Mouse (Mus musculus) stomach, postnatal 0 days (tissue): ENCODE data around the gene Tspan15. TPM values are rescaled to one million over a fixed set of nuclear protein-coding genes. Genes with fewer than 3 reads are reported as not detected.

Experiments used
- ATAC-seq: fragments of 200-750 bp; cut with Nextera tagmentation; 2 replicates; pipeline ENCODE4 v1.8.0; 2017; ENCODE audit not compliant: low FRiP score, low TSS enrichment
- DNase-seq: peaks from one replicate; pipeline ENCODE4 v3.0.0-alpha.2; 2016; ENCODE audit warnings: low spot score
- H3K27ac ChIP-seq: fragments of 300-500 bp; sonication (generic); replicated peaks from 2 replicates; pipeline ENCODE4 v1.5.1; 2014; ENCODE audit warnings: mild to moderate bottlenecking, control low read depth
- H3K27me3 ChIP-seq: fragments of 300-500 bp; sonication (generic); 2 replicates; pipeline ENCODE4 v1.6.1; 2014; ENCODE audit warnings: low read length; ENCODE audit not compliant: control insufficient read depth, insufficient read depth
- H3K36me3 ChIP-seq: fragments of 300-500 bp; sonication (generic); 2 replicates; pipeline ENCODE4 v1.6.1; 2014; ENCODE audit warnings: low read length, mixed read lengths; ENCODE audit not compliant: control insufficient read depth, insufficient read depth
- H3K4me1 ChIP-seq: fragments of 300-500 bp; sonication (generic); replicated peaks from 2 replicates; pipeline ENCODE4 v1.6.1; 2014; ENCODE audit warnings: antibody characterized with exemption; ENCODE audit not compliant: control insufficient read depth, insufficient read depth
- H3K4me2 ChIP-seq: fragments of 300-500 bp; sonication (generic); replicated peaks from 2 replicates; pipeline ENCODE4 v1.6.1; 2014; ENCODE audit warnings: low read depth, mild to moderate bottlenecking, control low read depth, moderate library complexity
- H3K4me3 ChIP-seq: fragments of 300-500 bp; sonication (generic); 2 replicates; pipeline ENCODE4 v1.5.1; 2014; ENCODE audit warnings: low read depth, low read length, control low read depth
- H3K9ac ChIP-seq: fragments of 300-500 bp; sonication (generic); 2 replicates; pipeline ENCODE4 v1.6.1; 2014; ENCODE audit warnings: mild to moderate bottlenecking, low read length, control low read depth, mixed read lengths
- H3K9me3 ChIP-seq: fragments of 300-500 bp; sonication (generic); 2 replicates; pipeline ENCODE4 v1.6.1; 2016; ENCODE audit warnings: low read length; ENCODE audit not compliant: control insufficient read depth
- CTCF ChIP-seq: IDR thresholded peaks from 2 replicates; pipeline ENCODE4 v1.5.1; 2016; ENCODE audit warnings: antibody characterized with exemption, low read depth, mild to moderate bottlenecking, moderate library complexity
- EP300 ChIP-seq: optimal IDR thresholded peaks from 2 replicates; pipeline ENCODE3; 2016; ENCODE audit warnings: antibody characterized with exemption
- whole genome bisulfite sequencing: fragments of 180-500 bp; shearing (Covaris S2); extraction: QIAGEN DNeasy Blood & Tissue Kit; methylation state at CpG from one replicate; pipeline ENCODE4 v1.1.7; 2014; 5-methylcytosine and 5-hydroxymethylcytosine counted together
- polyA plus RNA-seq: library from polyadenylated mRNA; unstranded; fragments of >200 nt; fragmentation: Nextera tagmentation; extraction: Ambion mirVana; gene quantifications from 2 replicates; pipeline ENCODE4 v1.2.1, GENCODE M21; 2015

Gene Tspan15
- polyA plus RNA-seq, 1 experiment from 2014 or later, result 97.4 TPM

DNA sequence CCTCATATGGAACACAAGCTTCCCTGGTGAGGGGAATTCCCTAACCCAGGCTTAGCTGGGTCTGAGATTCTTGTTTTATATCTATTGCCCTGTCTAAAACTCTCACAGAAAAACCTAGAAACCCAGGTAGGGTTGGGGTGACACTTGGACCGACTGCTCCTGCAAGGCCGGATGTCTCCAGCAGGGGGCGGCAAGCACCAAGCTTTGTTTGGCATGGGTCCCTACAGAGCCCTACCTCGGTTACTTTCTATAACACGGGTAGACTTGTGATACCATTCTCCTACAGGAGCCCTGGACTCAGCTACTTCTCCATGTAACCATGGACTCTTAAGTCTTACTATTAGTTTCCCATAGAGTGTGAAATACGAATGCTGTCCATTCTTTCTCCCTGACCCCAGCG is 44.2 kb downstream of the Tspan15 start:
- H3K36me3 ChIP-seq, result no peaks in the 10 kb centered on the region; the same call in 1 of the 2 replicates
- no peak overlapping the region for H3K4me2 ChIP-seq
- WGBS, result 21% methylated on average over 7 of the region's 7 CpGs
- ATAC-seq (peak; percentile 33), DNase-seq (peak; percentile 89)
- H3K4me1 ChIP-seq, result no peaks in the 10 kb centered on the region
- no peak overlapping the region for H3K27ac ChIP-seq
- no peaks in the 10 kb centered on the region for H3K27me3 ChIP-seq
- TF ChIP-seq EP300 (no peak), CTCF (peak; percentile 96)
- no peaks in the 10 kb centered on the region for H3K9me3 ChIP-seq
- H3K9ac ChIP-seq, result no peak overlapping the region
- H3K4me3 ChIP-seq, result no peak overlapping the region

DNA sequence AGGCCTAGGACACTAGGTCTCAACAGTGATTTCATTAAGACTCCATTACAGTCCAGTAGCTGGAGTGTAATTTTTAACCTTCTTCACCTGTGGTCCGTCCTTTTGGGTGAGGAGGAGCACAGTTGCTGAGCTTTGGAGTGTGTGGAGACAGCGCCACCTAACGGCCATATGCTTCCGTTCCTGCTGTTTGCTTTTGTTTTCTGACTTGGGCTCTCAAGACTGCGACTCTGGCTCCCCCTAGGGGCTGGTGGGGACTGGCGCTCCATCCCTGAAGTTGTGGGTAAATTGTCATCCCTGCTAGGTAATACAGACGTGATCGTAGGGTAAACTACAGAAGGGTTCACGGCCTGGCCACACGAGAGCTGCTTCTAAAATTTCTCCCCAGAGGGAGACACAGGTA is 48.0 kb downstream of the Tspan15 start:
- peak; percentile 96 for DNase-seq
- 2% methylated on average over 10 of the region's 10 CpGs for WGBS
- Histone ChIP-seq H3K4me2 (no peak overlapping the region), H3K27me3 (no peaks in the 10 kb centered on the region), H3K27ac (no peak overlapping the region), H3K9me3 (no peaks in the 10 kb centered on the region), H3K4me1 (no peaks in the 10 kb centered on the region), H3K36me3 (no peaks in the 10 kb centered on the region), H3K4me3 (no peak overlapping the region), H3K9ac (no peak overlapping the region)
- ATAC-seq, result peak; percentile 71
- TF ChIP-seq EP300 (no peak), CTCF (peak; percentile 100)

DNA sequence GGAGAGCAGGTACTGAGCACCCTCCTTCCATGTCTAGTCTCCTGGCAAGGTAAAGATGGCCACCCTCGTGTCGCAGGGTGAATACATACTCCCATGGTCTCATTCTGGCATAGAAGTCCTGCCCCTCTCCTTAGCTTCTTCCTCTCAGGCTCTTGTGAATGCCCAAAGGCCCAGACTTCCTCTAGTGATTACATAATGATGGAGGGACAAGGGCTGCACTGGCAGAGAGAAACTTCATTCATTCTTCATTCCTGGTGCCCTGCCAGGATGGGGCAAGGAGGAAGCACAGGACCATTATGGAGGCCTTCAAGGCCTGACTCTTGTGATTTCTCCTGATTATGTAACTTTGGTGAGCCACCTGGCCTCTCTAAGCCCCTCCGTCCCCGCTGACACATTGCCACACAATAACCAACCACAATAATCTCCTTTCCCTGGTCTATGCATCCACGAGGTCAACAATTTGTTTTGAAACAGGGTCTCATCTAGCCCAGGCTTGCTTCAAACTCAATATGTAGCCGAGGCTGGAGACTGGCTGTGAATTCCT is 48.5 kb downstream of the Tspan15 start:
- TF ChIP-seq EP300 (no peak), CTCF (no peak)
- no peak overlapping the region for H3K27ac ChIP-seq
- H3K27me3 ChIP-seq, result no peaks in the 10 kb centered on the region
- no peak overlapping the region for H3K9ac ChIP-seq
- H3K4me2 ChIP-seq, result no peak overlapping the region
- no peak overlapping the region for H3K4me3 ChIP-seq
- no peak for DNase-seq
- H3K9me3 ChIP-seq, result no peaks in the 10 kb centered on the region
- 65% methylated on average over 6 of the region's 6 CpGs for WGBS
- ATAC-seq, result peak; percentile 2; the same call in 1 of the 2 replicates
- no peaks in the 10 kb centered on the region for H3K4me1 ChIP-seq
- no peaks in the 10 kb centered on the region for H3K36me3 ChIP-seq

DNA sequence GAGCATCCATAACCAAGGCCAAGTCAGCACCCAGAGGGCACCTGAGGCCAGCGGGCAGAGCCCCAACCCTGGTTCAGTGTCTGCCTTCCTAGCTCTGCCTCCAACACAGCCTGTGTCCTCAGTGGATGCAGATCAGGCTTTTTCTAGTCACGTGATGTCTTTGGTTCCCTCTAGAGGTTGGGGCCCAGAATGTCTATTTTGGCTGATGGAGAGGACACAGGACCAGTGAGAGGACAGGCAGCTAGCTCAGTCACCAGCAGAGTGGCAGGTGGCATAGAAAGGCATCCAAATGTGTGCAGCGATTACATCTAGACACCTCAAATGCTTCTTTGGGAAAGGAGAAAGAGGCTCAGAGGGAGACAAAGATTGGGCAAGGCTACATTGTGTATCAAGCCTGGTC is 49.4 kb downstream of the Tspan15 start:
- no peak overlapping the region for H3K9ac ChIP-seq
- H3K27me3 ChIP-seq, result no peaks in the 10 kb centered on the region
- H3K36me3 ChIP-seq, result no peaks in the 10 kb centered on the region
- H3K27ac ChIP-seq, result no peak overlapping the region
- no peak overlapping the region for H3K4me2 ChIP-seq
- H3K9me3 ChIP-seq, result no peaks in the 10 kb centered on the region
- TF ChIP-seq CTCF (peak; percentile 31), EP300 (no peak)
- no peak overlapping the region for H3K4me3 ChIP-seq
- DNase-seq (peak; percentile 15), ATAC-seq (no peak)
- H3K4me1 ChIP-seq, result no peaks in the 10 kb centered on the region
- WGBS, result 53% methylated on average over 3 of the region's 3 CpGs

DNA sequence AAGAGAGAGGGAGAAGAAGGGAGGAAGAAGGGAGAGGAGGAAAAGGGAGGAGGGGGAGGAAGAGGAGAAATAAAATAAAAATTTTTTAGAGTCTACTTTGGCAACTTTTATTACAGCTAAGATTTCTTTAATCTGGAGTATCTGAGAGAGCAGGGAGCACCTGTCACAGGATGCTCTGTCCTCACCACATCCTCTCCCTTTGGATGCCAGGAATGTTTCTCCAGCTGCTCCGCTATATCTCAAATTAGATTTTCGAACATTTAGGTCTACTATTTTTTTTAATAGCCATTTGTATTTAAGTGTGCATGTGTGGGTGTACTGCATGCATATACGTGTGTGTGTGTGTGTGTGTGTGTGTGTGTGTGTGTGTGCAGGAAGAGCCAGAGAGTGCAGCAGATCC is 51.1 kb downstream of the Tspan15 start:
- WGBS, result 86% methylated on average over 3 of the region's 3 CpGs
- H3K4me1 ChIP-seq, result no peaks in the 10 kb centered on the region
- H3K4me3 ChIP-seq, result no peak overlapping the region
- H3K27me3 ChIP-seq, result no peaks in the 10 kb centered on the region
- no peak overlapping the region for H3K27ac ChIP-seq
- no peaks in the 10 kb centered on the region for H3K9me3 ChIP-seq
- H3K36me3 ChIP-seq, result no peaks in the 10 kb centered on the region
- H3K9ac ChIP-seq, result no peak overlapping the region
- no peak overlapping the region for H3K4me2 ChIP-seq
- no peak for TF ChIP-seq CTCF
- TF ChIP-seq EP300, result no peak
- ATAC-seq, result no peak
- DNase-seq, result no peak

DNA sequence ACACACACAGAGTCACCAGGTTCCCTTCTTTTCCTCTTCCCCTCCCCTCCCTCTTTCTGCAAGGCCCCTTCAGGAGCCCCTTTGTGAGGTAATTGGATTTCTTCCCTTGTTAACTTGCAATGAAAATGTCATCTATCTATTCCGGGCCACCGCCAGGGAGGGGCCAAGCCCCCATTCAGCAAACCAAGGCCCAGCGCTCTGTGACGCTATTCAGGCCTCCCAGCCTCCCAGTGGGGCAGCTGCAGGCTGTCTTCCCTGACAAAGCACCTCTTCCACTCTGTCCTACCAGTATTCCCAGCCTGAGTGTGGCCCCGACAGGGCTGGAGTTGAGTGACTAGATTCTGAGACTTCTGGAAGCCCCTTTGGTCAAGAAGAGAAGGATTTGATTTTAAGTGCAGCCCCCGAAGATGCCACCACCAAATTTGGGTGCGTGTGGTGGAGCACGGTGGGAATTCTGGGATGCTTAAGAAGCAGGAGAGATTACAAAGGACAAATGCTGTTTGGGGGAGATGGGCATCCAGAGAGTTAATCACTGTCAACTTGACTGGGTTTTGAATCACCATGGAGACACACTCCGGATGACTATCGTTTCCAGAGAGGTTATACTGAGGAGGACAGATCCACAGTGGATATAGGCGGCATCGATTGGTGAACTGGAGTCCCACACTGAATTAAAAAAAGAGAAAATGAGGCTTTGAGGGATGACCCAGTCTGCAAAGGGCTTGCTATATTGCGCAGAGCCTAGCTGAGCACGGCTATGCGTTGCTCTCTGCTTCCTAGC is 56.3 kb downstream of the Tspan15 start:
- ATAC-seq (no peak), DNase-seq (no peak)
- H3K27me3 ChIP-seq, result no peaks in the 10 kb centered on the region
- H3K4me2 ChIP-seq, result no peak overlapping the region
- no peak overlapping the region for H3K9ac ChIP-seq
- whole genome bisulfite sequencing, result 58% methylated on average over 15 of the region's 15 CpGs
- no peaks in the 10 kb centered on the region for H3K4me1 ChIP-seq
- no peak overlapping the region for H3K27ac ChIP-seq
- no peak overlapping the region for H3K4me3 ChIP-seq
- H3K9me3 ChIP-seq, result no peaks in the 10 kb centered on the region
- no peaks in the 10 kb centered on the region for H3K36me3 ChIP-seq
- no peak for TF ChIP-seq EP300
